Mouse (Mus musculus) ovary, postnatal 10 days (tissue): ENCODE results near the gene Slc35f3.

Experiments used
- DNase-seq: peaks from one replicate; pipeline ENCODE4 v3.0.0; 2022; ENCODE audit warnings: low spot score

The Slc35f3 gene

DNA sequence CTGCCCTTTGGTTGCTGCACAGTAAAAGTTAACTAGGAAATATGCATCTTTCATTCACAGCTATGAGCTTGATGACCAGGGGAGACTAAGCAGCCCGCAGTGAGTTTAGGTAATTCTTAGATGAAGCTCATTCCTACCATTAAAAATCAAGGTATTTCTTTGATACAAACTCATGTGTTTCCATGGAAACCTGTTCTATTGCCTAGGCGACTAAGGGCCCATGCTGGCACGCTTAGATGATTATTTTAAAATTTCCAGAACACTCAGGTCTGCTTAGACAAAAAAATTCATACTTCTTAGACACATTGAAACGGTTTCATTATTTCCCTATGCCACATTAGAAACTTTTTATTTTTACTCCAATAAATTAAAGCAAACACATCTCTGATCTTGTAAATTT, 106.7 kb downstream of the Slc35f3 start:
- DNase-seq, result no peak

DNA sequence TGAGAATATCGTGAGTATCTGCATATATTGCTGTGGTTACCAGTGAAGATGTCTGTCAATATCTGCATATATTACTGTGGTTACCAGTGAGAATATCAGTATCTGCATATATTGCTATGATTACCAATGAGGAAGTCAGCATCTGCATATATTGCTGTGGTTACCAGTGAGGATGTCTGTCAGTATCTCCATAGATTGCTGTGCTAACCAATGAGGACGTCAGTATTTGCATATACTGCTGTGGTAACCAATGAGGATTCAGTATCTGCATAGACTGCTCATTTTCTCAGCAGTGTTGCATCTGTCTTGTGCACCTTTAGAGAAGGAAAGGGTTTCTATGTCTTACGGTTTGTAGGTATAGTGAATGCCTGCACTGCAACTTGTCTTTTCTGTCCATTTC, 122.5 kb downstream of the Slc35f3 start:
- DNase-seq, result no peak

DNA sequence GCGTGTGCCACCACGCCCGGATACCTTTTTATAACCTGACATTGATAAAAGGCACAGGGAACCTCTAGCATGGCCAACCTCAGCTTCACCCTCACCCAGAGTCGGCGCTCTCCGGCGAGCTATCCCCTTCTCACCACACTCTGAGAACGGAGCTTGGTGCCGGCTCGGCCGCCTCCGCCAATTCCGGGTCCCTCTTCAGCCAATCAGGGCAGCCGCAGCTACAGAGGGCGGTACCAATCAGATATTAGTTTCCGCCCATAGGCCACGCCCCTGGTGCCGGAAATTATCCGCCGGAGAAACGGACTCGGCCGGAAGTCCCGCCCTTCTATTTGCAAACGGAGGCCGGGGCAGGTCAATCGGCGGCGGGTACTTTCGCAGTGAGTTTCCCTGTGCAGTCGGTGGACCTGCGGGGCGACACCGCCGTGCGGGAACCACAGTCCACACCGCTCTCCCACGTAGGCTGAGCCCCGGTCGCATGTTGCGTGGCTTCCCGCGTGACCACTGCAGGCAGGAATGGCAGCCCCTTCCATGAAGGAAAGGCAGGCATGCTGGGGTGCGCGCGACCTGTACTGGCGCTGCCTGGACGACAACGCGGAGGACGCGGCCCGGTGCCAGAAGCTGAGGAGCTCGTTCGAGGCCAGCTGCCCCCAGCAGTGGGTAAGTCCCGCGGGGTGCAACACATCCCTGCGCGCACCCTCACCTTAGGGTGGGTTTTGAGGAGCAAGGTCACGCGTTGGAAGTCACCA, 124.0 kb downstream of the Slc35f3 start, which contains the start of gene Coa6:
Gene Coa6, plus strand, starts transcription at position 342 of the 746 bp plus-strand sequence.
- DNase-seq, result peak; percentile 94

DNA sequence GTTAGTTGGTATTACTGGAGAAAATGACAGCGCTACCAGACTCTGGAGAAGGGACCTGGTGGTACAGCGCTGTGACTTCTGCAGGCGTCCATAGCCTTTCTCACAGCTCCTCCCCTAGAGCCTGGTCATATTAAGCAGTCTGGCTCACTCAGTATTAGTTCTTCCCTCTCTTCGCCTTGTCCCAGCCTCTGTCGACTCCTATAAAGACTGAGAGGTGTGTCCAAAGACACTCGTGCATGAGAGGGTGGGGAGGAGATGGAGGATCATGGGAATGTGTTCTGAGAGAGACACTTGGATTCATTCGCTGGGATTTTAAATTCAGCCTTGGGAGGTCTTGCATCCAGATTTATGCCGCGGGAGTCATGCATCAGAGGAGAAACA, 124.6 kb downstream of the Slc35f3 start:
- no peak for DNase-seq

DNA sequence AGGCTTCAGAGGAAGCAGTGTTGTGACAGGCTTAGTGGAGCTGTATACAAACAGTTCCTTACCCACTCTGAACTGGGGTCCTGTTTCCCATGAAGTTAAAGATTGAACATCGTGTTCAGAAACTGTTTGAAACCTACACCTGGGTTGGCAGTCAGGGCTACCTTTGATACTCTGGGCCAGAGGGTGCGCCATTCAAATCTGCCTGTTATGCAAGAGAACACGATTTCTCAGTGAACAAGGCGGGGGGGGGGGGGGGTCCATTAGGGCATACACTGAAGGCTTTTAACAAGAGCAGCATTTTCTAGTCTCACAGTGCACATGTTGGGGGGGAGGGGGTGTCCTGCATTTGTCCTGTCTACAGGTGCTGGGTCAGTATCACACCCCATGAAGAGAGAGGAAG, 125.8 kb downstream of the Slc35f3 start:
- no peak for DNase-seq

DNA sequence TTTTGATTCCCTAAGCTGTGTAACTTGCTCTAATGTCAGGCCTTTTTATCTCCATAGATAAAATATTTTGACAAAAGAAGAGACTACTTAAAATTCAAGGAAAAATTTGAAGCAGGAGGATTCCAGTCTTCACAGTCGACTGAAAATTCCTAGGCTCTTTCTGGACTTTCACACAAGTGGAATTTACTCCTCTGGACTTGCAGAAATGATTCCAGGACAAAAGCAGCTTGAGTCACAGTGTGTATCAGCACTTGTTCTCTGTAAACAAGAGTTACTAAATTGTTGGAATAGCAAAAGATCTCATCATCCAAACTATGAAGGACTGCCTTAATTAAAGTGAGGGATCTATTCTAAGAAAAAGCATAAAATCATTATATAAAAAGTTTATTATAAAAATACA, 126.6 kb downstream of the Slc35f3 start:
- no peak for DNase-seq

DNA sequence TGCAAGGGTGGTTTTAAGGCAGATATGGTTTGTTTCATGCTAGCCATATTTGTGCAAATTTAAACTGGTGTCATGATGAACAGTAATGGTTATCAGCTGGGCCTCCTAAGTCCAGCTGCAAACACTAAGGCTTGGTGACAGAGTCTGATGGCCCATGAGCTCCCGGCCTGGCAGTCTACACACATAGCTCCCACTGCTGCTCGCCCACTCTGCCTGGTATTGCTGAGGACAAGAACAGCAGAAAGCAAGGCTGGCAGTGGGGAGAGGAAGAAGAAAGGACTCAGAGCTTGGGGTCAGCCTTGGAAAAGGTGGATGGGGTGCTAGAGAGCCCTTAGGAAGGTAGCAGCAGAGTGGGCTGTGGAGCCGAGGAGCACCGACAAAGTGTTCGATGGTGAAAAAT, 131.3 kb downstream of the Slc35f3 start:
- DNase-seq, result no peak

DNA sequence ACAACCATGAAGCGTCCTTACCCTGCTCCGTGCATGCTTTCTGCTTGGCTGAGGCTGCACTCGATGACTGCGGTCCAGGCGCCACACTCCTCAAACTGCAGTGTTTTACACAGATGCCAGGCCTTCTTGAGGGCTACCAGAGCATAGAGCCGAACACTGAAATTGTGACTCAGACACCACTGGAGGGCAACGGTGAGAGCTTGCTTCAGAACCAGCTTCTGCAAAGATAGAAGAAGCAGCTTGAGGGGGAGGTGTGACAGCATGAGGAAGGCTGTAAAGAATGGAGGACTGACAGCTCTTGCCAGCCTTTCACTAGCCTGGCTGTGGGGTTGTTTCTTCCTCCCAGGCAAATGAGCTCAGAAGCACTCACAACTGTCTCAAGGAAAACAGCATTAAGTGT, 135.5 kb downstream of the Slc35f3 start:
- DNase-seq, result no peak

DNA sequence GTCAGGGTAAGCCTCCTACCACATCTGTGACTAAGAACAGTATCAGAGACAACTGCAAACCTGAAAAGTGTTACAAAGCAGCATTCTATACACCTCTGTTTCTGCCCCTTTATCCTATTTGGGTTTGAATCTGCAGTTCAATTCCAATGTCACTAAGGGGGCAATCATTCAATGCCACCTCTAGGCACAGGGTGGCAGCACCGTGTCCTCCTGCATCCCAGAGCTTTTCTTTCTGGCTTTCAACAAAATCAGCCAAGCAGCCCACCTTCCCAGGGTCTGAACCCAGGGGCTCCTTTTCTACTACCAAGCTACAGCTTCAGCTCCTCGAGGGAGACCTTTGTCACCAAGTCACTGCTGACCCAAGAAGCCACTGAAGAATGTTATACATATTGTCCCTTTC, 140.6 kb downstream of the Slc35f3 start:
- DNase-seq, result no peak
